Mouse (Mus musculus): ENCODE results near the gene Clstn2. TPM values are rescaled to one million over a fixed set of nuclear protein-coding genes. Genes with fewer than 3 reads are reported as not detected.

Gene Clstn2
- total RNA-seq, 4 experiments from 2014 or later = 0.51 to 0.90 (median 0.85) TPM

- DNase-seq (ENCODE audit: low spot score in 2 of 2) = no peak
Observed at GRCm38 (mm10) chr9:97486826-97487225, 546.2 kb downstream of the Clstn2 start.

GRCm38 (mm10) chr9:97481187-97481586 is 551.8 kb downstream of the Clstn2 start:
- no peak for DNase-seq (ENCODE audit: low spot score in 2 of 2)

DNA sequence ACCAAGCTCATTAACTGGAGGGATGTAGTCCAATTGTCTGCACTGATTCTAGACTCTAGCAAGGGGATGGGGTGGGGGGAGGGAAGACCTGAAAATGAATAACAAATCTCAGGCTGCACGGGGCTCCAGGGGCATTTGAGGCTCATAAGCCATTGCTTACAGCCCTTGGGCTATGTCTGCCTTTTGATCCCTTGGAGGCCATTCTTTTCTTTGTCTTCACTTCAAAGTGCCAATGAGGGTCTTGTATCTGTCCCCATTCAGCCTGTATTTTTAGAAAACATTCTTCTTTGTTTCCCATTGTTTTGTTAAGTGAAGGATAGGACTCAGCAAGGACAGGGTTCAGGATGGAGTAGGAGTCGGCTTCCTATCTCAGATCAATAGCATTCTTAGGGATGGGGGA is 556.0 kb downstream of the Clstn2 start:
- DNase-seq (ENCODE audit: low spot score in 2 of 2) = no peak

DNA sequence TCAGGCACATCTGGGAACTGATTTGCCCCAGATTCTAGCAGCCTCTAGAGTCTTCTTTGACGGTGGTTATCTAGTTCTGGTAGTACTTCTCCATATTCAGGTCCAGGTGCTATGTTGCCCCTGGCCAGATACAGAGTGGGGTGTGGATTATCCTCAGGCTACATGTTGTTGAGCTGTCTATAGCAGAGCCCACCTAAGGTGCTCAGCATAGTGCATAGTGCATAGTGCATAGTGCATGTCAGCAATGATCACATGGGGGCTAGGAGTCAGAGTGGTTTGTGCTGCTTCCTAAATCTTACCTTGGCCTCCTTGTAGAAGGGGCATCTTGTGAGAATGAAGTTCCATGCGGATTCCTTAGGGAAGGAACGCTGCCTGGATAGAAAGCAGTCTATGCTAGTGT is 556.5 kb downstream of the Clstn2 start:
- DNase-seq (ENCODE audit: low spot score in 2 of 2) = no peak

- DNase-seq (ENCODE audit: low spot score in 2 of 2) = no peak
Observed at GRCm38 (mm10) chr9:97474896-97475295, 558.1 kb downstream of the Clstn2 start.

DNA sequence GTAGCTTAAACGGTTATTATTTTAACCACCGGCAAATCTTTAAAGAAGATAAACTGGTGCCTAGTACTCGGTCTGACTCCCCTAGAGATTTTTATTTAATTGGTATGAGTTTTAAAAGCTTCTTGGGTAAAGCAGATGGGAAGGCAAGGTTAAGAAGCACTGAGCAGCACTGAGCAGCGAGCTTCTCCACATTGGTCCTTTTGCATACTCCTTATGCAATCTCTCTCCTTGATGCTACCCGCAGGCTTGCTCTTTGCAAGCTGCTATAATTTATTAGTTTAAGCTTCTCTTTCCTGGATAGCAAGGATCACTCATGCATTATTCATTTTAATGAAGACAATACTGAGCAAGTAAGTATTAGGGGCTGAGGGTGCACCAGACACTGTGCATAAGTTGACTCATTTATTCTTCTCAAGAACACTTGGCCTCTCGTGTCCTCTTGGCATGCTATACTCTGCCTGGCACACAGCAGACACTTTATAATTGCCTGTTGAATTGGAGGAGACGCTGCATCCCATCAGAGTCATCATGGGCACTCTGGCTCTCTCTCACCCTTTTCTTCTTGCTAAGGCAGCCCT is 561.9 kb downstream of the Clstn2 start:
- DNase-seq (ENCODE audit: low spot score in 2 of 2) = no peak

DNA sequence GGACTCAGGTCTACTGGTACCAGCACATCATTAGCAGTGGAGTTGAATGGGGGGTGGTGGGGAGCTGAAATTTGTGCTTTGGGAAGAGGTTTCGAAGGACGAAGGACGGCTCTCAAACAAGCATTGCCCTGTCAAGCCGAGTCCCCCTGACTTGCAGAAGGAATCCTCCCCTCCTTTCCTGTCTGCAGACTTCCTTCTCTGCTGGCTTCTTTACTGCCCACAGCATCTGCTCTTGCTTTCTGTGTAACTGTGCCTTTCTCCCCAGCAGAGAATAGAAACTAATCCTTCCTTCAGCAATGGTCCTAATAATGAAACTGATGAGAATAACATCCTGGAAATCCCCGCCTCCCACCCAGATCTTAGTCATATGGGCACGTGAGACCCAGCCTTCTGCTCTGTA is 572.5 kb downstream of the Clstn2 start:
- no peak for DNase-seq (ENCODE audit: low spot score in 2 of 2)

DNA sequence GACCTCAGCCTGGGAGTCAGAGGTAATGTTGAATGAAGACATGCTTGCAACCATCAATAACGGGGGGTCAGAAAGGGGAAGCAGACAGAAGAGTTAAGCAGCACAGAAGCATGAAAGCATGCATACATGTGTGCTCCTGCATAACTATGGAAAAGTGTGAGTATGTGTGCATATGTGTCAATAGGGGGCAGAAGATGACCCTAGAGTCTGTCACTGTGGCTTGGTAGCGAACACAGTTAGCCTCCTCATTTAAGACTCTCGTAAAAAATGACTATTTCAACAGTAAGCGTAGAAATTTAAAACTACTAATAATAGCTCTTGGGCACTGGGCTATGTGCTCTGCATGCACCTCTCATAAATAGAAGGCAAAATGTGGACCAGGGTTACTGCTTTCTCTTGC is 573.2 kb downstream of the Clstn2 start:
- no peak for DNase-seq (ENCODE audit: low spot score in 2 of 2)

DNA sequence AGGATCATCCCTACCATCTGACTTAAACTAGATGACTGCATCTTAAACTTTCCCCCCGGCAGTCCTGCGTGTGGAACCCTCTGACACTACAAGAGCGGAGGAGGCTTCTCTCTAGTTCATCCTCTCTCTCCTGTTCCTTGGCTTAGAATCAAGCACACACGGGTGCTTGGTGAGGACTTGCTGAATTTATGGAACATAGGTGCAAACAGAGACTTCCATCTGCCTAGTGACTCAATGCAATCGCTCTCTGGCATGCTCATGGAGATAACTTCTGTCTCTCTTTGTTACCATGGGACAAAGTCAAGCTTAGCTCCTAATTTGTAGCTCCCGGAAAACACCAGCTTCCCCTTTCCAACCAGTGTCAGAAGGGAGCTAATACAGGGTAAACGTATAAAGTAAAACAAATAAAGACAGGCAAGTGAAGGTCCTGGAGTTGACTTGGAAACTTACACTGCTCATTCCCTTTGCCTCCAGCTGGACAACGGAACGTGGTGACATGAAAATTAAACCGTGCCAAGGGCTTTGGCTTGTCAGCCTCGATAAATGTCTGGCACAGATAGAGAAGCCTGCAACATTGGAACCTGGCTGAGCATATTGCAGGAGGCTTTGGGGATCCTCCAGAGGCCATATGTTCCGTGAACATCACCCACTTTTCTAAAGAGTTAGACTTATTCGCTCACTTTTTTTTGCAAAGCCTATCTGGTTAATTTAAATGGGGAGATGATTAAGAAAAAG is 583.5 kb downstream of the Clstn2 start:
- no peak for DNase-seq (ENCODE audit: low spot score in 2 of 2)

DNA sequence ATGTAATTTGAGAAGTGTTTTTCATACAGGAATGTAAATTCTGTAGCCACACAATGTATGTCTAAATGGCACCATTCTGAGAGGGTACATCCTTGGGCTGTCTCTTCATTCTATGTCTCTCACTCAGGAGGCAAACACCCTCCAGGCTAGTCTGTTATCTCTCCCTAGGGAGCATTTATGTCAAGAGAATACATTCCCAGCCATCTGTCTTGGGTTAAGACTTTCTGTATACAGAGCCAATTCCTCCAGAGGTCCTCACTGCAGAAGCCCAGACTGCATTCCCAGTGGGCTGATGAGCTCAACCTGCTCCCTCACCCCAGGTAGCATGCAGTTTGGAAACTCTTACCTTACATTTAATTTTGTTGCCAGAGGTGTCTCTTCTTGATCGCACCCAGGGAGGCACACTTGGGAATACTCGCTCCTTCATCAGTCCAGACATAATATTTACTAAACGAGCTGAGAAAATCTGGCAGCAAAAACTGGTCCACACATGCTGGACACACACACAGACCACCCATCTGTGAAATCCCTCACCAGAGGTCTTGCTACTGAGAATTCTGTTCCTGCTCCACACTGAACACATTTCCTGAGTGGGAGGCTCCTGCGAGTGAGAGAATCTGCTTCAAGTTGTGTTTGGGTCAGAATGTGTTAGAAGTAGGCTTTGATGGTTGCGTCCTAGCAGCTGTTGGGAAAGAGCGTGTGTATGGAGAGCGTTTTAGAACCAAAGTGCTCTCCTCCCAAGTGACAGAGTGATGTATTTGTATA is 592.9 kb downstream of the Clstn2 start:
- DNase-seq (ENCODE audit: low spot score in 2 of 2) = no peak

DNA sequence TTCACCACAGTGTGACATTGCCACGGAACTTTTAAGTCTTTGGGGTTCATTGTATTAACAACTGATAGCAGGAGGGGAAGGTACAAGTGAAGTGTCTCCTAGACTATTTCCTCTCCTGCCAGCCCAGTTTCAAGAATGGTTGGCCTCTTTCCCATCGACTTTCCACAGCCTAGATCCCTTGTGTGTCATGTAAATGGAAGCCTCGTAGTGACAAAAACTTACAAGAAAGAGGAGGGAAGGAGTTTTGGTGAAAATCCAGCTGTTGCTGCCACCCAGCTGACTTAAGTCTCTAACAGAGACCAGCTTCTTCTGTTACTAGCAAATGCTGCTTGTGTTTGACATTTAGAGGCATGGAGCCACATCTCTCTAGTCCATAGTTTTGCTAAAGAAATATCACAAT is 598.3 kb downstream of the Clstn2 start:
- no peak for DNase-seq (ENCODE audit: low spot score in 2 of 2)

- no peak for DNase-seq (ENCODE audit: low spot score in 2 of 2)
Observed at GRCm38 (mm10) chr9:97429885-97430449, 603.0 kb downstream of the Clstn2 start.

DNA sequence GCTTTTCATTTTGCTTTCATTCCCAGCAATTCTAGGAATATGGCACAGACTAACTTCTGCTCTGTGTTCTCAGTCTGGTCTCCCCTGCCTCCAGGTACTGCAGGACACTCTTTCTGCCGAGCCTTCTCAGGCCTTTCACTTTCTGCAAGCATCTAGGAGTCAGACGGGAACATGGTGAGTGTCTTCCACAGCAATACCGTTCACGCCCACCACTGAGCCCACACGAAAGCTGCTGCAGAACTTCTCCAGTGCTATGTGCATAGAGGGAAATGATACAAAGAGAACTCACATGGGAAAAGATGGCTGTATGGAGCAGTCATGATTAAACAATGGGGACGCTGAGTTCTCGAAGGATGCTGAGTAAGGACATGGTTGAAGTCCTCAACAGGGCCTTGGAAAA is 604.9 kb downstream of the Clstn2 start:
- DNase-seq (ENCODE audit: low spot score in 2 of 2) = no peak

- no peak for DNase-seq (ENCODE audit: low spot score in 2 of 2)
Observed at GRCm38 (mm10) chr9:97420896-97421295, 612.1 kb downstream of the Clstn2 start.

DNA sequence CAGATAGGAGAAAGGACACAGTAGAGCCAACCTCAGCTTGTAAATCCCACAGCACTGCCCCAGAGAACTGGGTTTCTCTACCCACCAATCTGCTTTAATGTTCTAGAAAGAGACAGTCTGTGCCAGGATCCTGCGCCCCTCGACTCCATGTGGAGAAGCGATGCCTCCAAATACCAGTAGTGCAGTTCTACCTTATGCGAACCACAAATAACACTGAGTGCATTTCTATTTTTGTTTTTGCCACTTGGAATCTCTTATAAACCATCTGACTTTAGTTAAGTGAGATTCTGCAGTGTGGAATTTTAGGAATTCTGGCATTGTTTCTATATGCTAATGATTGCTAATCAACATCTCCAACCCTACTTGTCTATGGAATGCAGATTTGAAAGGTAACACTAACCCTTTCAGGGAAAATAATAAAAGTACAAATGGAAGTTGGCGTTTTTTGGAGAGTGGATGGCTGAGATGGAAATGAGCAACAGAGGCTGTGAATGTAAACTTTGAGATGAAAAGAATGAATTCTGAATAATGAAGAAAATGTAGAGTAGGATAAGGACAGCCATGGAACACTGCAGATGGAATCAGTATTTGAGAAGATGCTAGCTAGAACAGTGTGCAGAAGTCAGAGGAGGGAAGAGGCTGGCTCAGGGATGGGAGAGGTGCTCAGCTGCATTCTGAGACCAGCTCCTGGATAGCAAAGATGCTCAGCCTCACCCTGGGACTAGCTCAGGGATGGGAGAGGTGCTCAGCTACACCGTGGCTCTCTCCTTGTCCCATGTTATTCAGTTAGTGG is 617.9 kb downstream of the Clstn2 start:
- DNase-seq (ENCODE audit: low spot score in 2 of 2) = no peak

GRCm38 (mm10) chr9:97408142-97408541 is 624.8 kb downstream of the Clstn2 start:
- DNase-seq (ENCODE audit: low spot score in 2 of 2) = no peak
